Mouse (Mus musculus): Measurements from ENCODE around the gene Arfip1.
A peak's percentile ranks its signal among the peaks of the same experiment; 100 is the strongest.

The Arfip1 gene

GRCm38 (mm10) chr3:84488716-84489115 is 93.7 kb downstream of the Arfip1 start:
- no peak for DNase-seq (ENCODE audit: low read depth, low spot score)

GRCm38 (mm10) chr3:84484891-84485290 is 97.5 kb downstream of the Arfip1 start:
- no peak for DNase-seq (ENCODE audit: low read depth, low spot score)

GRCm38 (mm10) chr3:84484333-84484732 is 98.1 kb downstream of the Arfip1 start:
- no peak for DNase-seq (ENCODE audit: low read depth, low spot score)

GRCm38 (mm10) chr3:84482121-84482520 is 100.3 kb downstream of the Arfip1 start:
- DNase-seq (ENCODE audit: low read depth, low spot score): no peak

- DNase-seq (ENCODE audit: low read depth, low spot score): peak; percentile 69
Measured at GRCm38 (mm10) chr3:84481104-84481503, 101.3 kb downstream of the Arfip1 start.

- peak; percentile 62 for DNase-seq (ENCODE audit: low read depth, low spot score)
Measured at GRCm38 (mm10) chr3:84480006-84480897, 102.2 kb downstream of the Arfip1 start, which contains the start of gene Fhdc1. TSS of gene Fhdc1 (minus strand) at chr3:84480429.

GRCm38 (mm10) chr3:84479293-84480005 is 103.0 kb downstream of the Arfip1 start:
- DNase-seq (ENCODE audit: low read depth, low spot score): peak; percentile 67

GRCm38 (mm10) chr3:84478896-84479292 is 103.5 kb downstream of the Arfip1 start:
- DNase-seq (ENCODE audit: low read depth, low spot score): no peak

GRCm38 (mm10) chr3:84478195-84478594 is 104.2 kb downstream of the Arfip1 start:
- DNase-seq (ENCODE audit: low read depth, low spot score): no peak

GRCm38 (mm10) chr3:84477498-84477897 is 104.9 kb downstream of the Arfip1 start:
- no peak for DNase-seq (ENCODE audit: low read depth, low spot score)

- DNase-seq (ENCODE audit: low read depth, low spot score): no peak
Measured at GRCm38 (mm10) chr3:84474981-84475775, 107.2 kb downstream of the Arfip1 start.

- DNase-seq (ENCODE audit: low read depth, low spot score): no peak
Measured at GRCm38 (mm10) chr3:84474398-84474797, 108.0 kb downstream of the Arfip1 start.

- no peak for DNase-seq (ENCODE audit: low read depth, low spot score)
Measured at GRCm38 (mm10) chr3:84472955-84473354, 109.5 kb downstream of the Arfip1 start.

- DNase-seq (ENCODE audit: low read depth, low spot score): no peak
Measured at GRCm38 (mm10) chr3:84472527-84472926, 109.9 kb downstream of the Arfip1 start.

GRCm38 (mm10) chr3:84471146-84471545 is 111.3 kb downstream of the Arfip1 start:
- DNase-seq (ENCODE audit: low read depth, low spot score): no peak

- no peak for DNase-seq (ENCODE audit: low read depth, low spot score)
Measured at GRCm38 (mm10) chr3:84468111-84468453, 114.3 kb downstream of the Arfip1 start.

- peak; percentile 43 for DNase-seq (ENCODE audit: low read depth, low spot score)
Measured at GRCm38 (mm10) chr3:84467419-84468110, 114.9 kb downstream of the Arfip1 start.

GRCm38 (mm10) chr3:84465822-84466500 is 116.5 kb downstream of the Arfip1 start:
- no peak for DNase-seq (ENCODE audit: low read depth, low spot score)

- no peak for DNase-seq (ENCODE audit: low read depth, low spot score)
Measured at GRCm38 (mm10) chr3:84461687-84462086, 120.7 kb downstream of the Arfip1 start.

GRCm38 (mm10) chr3:84460952-84461351 is 121.5 kb downstream of the Arfip1 start:
- peak; percentile 25 for DNase-seq (ENCODE audit: low read depth, low spot score)

GRCm38 (mm10) chr3:84460499-84460898 is 121.9 kb downstream of the Arfip1 start:
- DNase-seq (ENCODE audit: low read depth, low spot score): no peak
